Mouse (Mus musculus) neural tube, embryonic 11.5 days (tissue): ENCODE measurements at regions not wholly inside any gene's neighbourhood (a gene's known extent, or its start where the extent isn't known, plus 50 kb on each side); places are given as distances from the start of the nearest gene placed in this dataset.

Experiments used
- ATAC-seq: fragments of 200-750 bp; cut with Nextera tagmentation; 2 replicates; pipeline ENCODE4 v1.8.0; 2017; ENCODE audit warnings: moderate number of reproducible peaks, mild to moderate bottlenecking, moderate TSS enrichment, moderate library complexity; ENCODE audit not compliant: insufficient read depth, low FRiP score, low TSS enrichment
- DNase-seq: peaks from one replicate; pipeline ENCODE4 v3.0.0-alpha.2; 2015; ENCODE audit warnings: low spot score
- H3K27ac ChIP-seq: fragments of 300-500 bp; sonication (generic); 2 replicates; pipeline ENCODE4 v1.5.1; 2014; ENCODE audit warnings: low read depth, mild to moderate bottlenecking, low read length
- H3K27me3 ChIP-seq: fragments of 300-500 bp; sonication (generic); 2 replicates; pipeline ENCODE4 v1.6.1; 2014; ENCODE audit warnings: mild to moderate bottlenecking, low read length, mixed read lengths; ENCODE audit not compliant: control insufficient read depth, insufficient read depth
- H3K36me3 ChIP-seq: fragments of 300-500 bp; sonication (generic); 2 replicates; pipeline ENCODE4 v1.6.1; 2014; ENCODE audit warnings: mild to moderate bottlenecking, low read length, moderate library complexity, mixed read lengths; ENCODE audit not compliant: control insufficient read depth, insufficient read depth
- H3K4me1 ChIP-seq: fragments of 300-500 bp; sonication (generic); 2 replicates; pipeline ENCODE4 v1.6.1; 2014; ENCODE audit warnings: low read length, mixed read lengths; ENCODE audit not compliant: control insufficient read depth, insufficient read depth
- H3K4me2 ChIP-seq: fragments of 300-500 bp; sonication (generic); 2 replicates; pipeline ENCODE4 v1.6.1; 2014; ENCODE audit warnings: low read depth, mild to moderate bottlenecking, moderate library complexity
- H3K4me3 ChIP-seq: fragments of 300-500 bp; sonication (generic); 2 replicates; pipeline ENCODE4 v1.5.1; 2014; ENCODE audit warnings: low read depth, low read length
- H3K9ac ChIP-seq: fragments of 300-500 bp; sonication (generic); 2 replicates; pipeline ENCODE4 v1.6.1; 2014; ENCODE audit warnings: mild to moderate bottlenecking, low read length
- H3K9me3 ChIP-seq: fragments of 300-500 bp; sonication (generic); 2 replicates; pipeline ENCODE4 v1.6.1; 2016; ENCODE audit warnings: low read length; ENCODE audit not compliant: control insufficient read depth
- WGBS: fragments of 180-500 bp; shearing (Covaris S2); extraction: QIAGEN DNeasy Blood & Tissue Kit; methylation state at CpG from one replicate; pipeline ENCODE4 v1.1.7; 2014; 5-methylcytosine and 5-hydroxymethylcytosine counted together

GRCm38 (mm10) chr3:52158788-52159260 lies 53.9 kb upstream of the Maml3 start:
- no peak overlapping the region for H3K9ac ChIP-seq

DNA sequence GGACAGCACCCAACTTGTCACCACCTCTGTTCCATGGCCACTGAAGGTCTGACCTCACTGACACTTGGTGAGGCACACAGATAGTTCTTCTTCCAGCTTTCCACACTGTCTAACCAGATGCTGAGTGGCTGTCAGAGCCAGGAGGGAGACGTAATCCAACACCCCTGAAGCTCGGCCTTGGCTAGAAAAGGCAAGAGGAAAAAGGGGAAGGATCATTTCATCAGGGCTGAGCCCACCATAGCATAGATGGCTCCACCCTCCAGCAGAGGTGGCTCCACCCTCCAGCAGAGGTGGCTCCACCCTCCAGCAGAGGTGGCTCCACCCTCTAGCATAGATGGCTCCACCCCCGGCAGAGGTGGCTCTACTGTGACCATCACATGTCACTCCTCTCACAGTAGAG lies 56.8 kb upstream of the Maml3 start:
- WGBS: 51% methylated on average over 3 of the region's 3 CpGs
- Histone ChIP-seq H3K4me1 (no peaks in the 10 kb centered on the region), H3K9ac (no peak overlapping the region), H3K4me3 (no peak overlapping the region), H3K9me3 (no peaks in the 10 kb centered on the region), H3K36me3 (no peaks in the 10 kb centered on the region), H3K4me2 (no peak overlapping the region), H3K27me3 (no peaks in the 10 kb centered on the region), H3K27ac (no peak overlapping the region)
- ATAC-seq: no peak
- DNase-seq: no peak

More at GRCm38 (mm10) chr3:52158788-52159260, 53.9 kb upstream of the Maml3 start:
- Histone ChIP-seq H3K36me3 (no peaks in the 10 kb centered on the region), H3K27me3 (no peaks in the 10 kb centered on the region), H3K4me1 (no peaks in the 10 kb centered on the region), H3K4me2 (no peak overlapping the region), H3K27ac (no peak overlapping the region), H3K9me3 (no peaks in the 10 kb centered on the region), H3K4me3 (no peak overlapping the region)
- no peak for DNase-seq
- no peak for ATAC-seq
- WGBS: 88% methylated on average over 3 of the region's 3 CpGs

GRCm38 (mm10) chr3:52163990-52164389 lies 59.1 kb upstream of the Maml3 start:
- H3K9ac ChIP-seq: no peak overlapping the region
- WGBS: 64% methylated on average over 16 of the region's 16 CpGs
- peak; percentile 65 for ATAC-seq

DNA sequence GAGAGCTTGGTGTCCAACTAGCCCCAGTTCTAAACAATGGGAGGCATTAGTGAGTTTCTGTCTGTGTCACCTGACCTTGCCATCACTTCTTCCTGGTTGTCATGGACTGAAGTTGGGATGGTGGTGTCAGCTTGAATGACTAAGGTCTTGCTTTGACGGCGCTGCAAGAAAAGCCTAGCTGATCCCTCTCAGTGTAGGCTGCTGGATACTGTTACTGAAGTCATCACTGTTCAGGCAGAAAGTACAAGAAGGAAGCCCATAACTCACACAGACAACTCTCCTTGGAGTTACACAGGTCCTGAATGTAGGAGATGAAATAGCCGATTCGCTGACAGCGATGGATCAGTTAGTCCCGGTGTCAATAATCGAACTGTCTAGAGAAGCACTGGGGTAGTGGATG lies 62.5 kb upstream of the Maml3 start:
- Histone ChIP-seq H3K27ac (no peak overlapping the region), H3K27me3 (no peaks in the 10 kb centered on the region), H3K4me3 (no peak overlapping the region), H3K9me3 (no peaks in the 10 kb centered on the region), H3K36me3 (no peaks in the 10 kb centered on the region), H3K4me1 (no peaks in the 10 kb centered on the region), H3K4me2 (no peak overlapping the region), H3K9ac (no peak overlapping the region)
- ATAC-seq: no peak
- 94% methylated on average over 7 of the region's 7 CpGs for WGBS
- no peak for DNase-seq

More at GRCm38 (mm10) chr3:52163990-52164389, 59.1 kb upstream of the Maml3 start:
- Histone ChIP-seq H3K4me1 (no peaks in the 10 kb centered on the region), H3K27me3 (no peaks in the 10 kb centered on the region), H3K27ac (no peak overlapping the region), H3K36me3 (no peaks in the 10 kb centered on the region), H3K4me2 (no peak overlapping the region), H3K4me3 (no peak overlapping the region), H3K9me3 (no peaks in the 10 kb centered on the region)
- DNase-seq: no peak

GRCm38 (mm10) chr3:52170847-52171246 lies 66.0 kb upstream of the Maml3 start:
- H3K9ac ChIP-seq: no peak overlapping the region
- no peak overlapping the region for H3K27ac ChIP-seq
- 89% methylated on average over 7 of the region's 7 CpGs for WGBS
- no peak for ATAC-seq
- no peaks in the 10 kb centered on the region for H3K4me1 ChIP-seq
- H3K4me2 ChIP-seq: no peak overlapping the region
- no peaks in the 10 kb centered on the region for H3K9me3 ChIP-seq
- H3K36me3 ChIP-seq: no peaks in the 10 kb centered on the region
- H3K27me3 ChIP-seq: no peaks in the 10 kb centered on the region
- no peak for DNase-seq
- no peak overlapping the region for H3K4me3 ChIP-seq

GRCm38 (mm10) chr3:52171303-52171702 lies 66.4 kb upstream of the Maml3 start:
- Histone ChIP-seq H3K27me3 (no peaks in the 10 kb centered on the region), H3K4me1 (no peaks in the 10 kb centered on the region), H3K4me3 (no peak overlapping the region), H3K36me3 (no peaks in the 10 kb centered on the region), H3K9me3 (no peaks in the 10 kb centered on the region), H3K9ac (no peak overlapping the region), H3K27ac (no peak overlapping the region), H3K4me2 (no peak overlapping the region)
- 94% methylated on average over 5 of the region's 5 CpGs for WGBS
- no peak for DNase-seq
- ATAC-seq: no peak

GRCm38 (mm10) chr3:52173490-52173889 lies 68.6 kb upstream of the Maml3 start:
- ATAC-seq (no peak), DNase-seq (no peak)
- Histone ChIP-seq H3K4me1 (peaks cover 2% of the 10 kb centered on the region), H3K4me2 (no peak overlapping the region), H3K4me3 (no peak overlapping the region), H3K9me3 (no peaks in the 10 kb centered on the region), H3K36me3 (no peaks in the 10 kb centered on the region), H3K27me3 (no peaks in the 10 kb centered on the region), H3K9ac (no peak overlapping the region), H3K27ac (no peak overlapping the region)
- 97% methylated on average over 1 of the region's 1 CpGs for WGBS

- Histone ChIP-seq H3K36me3 (no peaks in the 10 kb centered on the region), H3K4me3 (no peak overlapping the region), H3K9ac (no peak overlapping the region), H3K27me3 (no peaks in the 10 kb centered on the region), H3K27ac (no peak overlapping the region), H3K9me3 (no peaks in the 10 kb centered on the region), H3K4me2 (no peak overlapping the region), H3K4me1 (peaks cover 22% of the 10 kb centered on the region)
- ATAC-seq: no peak
- 75% methylated on average over 8 of the region's 8 CpGs for WGBS
- DNase-seq: no peak
These were observed 71.2 kb upstream of the Maml3 start for GRCm38 (mm10) chr3:52176108-52176507.

- ATAC-seq (no peak), DNase-seq (peak; percentile 44)
- no peaks in the 10 kb centered on the region for H3K36me3 ChIP-seq
- H3K4me3 ChIP-seq: no peak overlapping the region
- H3K9me3 ChIP-seq: no peaks in the 10 kb centered on the region
- H3K4me2 ChIP-seq: peak overlapping the region; percentile 10
- 28% methylated on average over 9 of the region's 9 CpGs for WGBS
- peak overlapping the region; percentile 77 for H3K27ac ChIP-seq
- H3K9ac ChIP-seq: peak overlapping the region; percentile 26
- H3K4me1 ChIP-seq: peaks cover 22% of the 10 kb centered on the region
- H3K27me3 ChIP-seq: no peaks in the 10 kb centered on the region
These were observed 74.0 kb upstream of the Maml3 start for GRCm38 (mm10) chr3:52178851-52179250.
